Mouse (Mus musculus): ENCODE measurements around the gene Zbtb22. TPM values are rescaled to one million over a fixed set of nuclear protein-coding genes. Genes with fewer than 3 reads are reported as not detected.
A peak's percentile ranks its signal among the peaks of the same experiment; 100 is the strongest.

The Zbtb22 gene
- polyA plus RNA-seq, 1 experiment from 2014 or later: 11.2 TPM

DNA sequence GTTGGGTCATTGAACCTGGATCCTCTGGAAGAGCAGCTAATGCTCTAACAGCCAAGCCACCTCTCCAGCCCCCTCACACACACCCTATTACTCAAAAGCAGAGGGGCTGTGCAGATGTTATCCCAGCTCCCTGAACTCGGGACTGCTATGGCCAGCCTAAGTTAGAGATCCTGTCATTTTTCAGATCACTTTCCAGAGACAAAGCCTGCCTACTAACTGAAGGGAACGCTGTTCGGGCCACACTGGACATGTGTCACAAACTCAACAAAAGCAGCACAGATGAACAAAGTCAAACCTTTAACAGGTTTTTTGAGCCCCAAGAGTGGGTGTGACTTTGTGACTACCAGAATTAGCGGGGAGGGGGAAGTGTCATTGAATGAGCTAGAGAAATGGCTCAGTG, 37.2 kb downstream of the Zbtb22 start:
- peak overlapping the region; percentile 15 for H3K4me3 ChIP-seq (ENCODE audit: low read depth, low read length)
- H3K9ac ChIP-seq (ENCODE audit: low read length): peak overlapping the region; percentile 11; the same call in 1 of the 2 replicates
- peaks cover 43% of the 10 kb centered on the region for H3K4me1 ChIP-seq (ENCODE audit: control insufficient read depth, insufficient read depth, low read length)
- DNase-seq (ENCODE audit: low spot score): no peak
- ATAC-seq (ENCODE audit: insufficient read depth, low FRiP score, low TSS enrichment): no peak
- no peak overlapping the region for H3K27ac ChIP-seq (ENCODE audit: low read depth, low read length)
- no peaks in the 10 kb centered on the region for H3K9me3 ChIP-seq (ENCODE audit: control insufficient read depth, low read length)
- H3K27me3 ChIP-seq (ENCODE audit: control insufficient read depth, insufficient read depth, low read length): no peaks in the 10 kb centered on the region
- peaks cover 8% of the 10 kb centered on the region; the same call in 1 of the 2 replicates for H3K36me3 ChIP-seq (ENCODE audit: control insufficient read depth, insufficient read depth, low read length)
- WGBS: 84% methylated on average over 4 of the region's 4 CpGs
- no peak overlapping the region for H3K4me2 ChIP-seq (ENCODE audit: low read depth)

DNA sequence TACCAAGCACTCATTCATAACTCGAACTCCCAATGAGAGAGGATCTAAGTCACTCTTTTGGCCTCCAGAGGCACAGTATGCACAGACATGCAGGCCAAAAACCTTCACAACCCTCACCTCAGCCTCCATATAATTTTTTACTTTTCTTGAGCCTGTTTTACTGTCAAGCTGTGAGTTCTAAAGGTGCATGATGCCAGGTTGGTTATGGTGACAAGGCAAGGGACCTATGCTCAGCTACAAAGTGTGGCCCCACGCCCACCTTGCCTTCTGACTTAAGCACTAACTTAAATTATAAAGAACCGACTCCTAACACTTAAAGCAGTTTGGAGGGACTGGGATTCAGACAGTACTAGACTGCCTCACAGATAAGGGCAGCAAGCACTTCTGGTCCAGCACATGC, 37.6 kb downstream of the Zbtb22 start:
- H3K27ac ChIP-seq (ENCODE audit: low read depth, low read length): no peak overlapping the region
- H3K9me3 ChIP-seq (ENCODE audit: control insufficient read depth, low read length): no peaks in the 10 kb centered on the region
- 95% methylated on average over 3 of the region's 3 CpGs for WGBS
- no peaks in the 10 kb centered on the region for H3K27me3 ChIP-seq (ENCODE audit: control insufficient read depth, insufficient read depth, low read length)
- ATAC-seq (ENCODE audit: insufficient read depth, low FRiP score, low TSS enrichment): no peak
- no peak for DNase-seq (ENCODE audit: low spot score)
- peaks cover 8% of the 10 kb centered on the region; the same call in 1 of the 2 replicates for H3K36me3 ChIP-seq (ENCODE audit: control insufficient read depth, insufficient read depth, low read length)
- H3K9ac ChIP-seq (ENCODE audit: low read length): peak overlapping the region; percentile 11; the same call in 1 of the 2 replicates
- H3K4me2 ChIP-seq (ENCODE audit: low read depth): peak overlapping the region; percentile 4
- H3K4me3 ChIP-seq (ENCODE audit: low read depth, low read length): peak overlapping the region; percentile 15
- H3K4me1 ChIP-seq (ENCODE audit: control insufficient read depth, insufficient read depth, low read length): peaks cover 43% of the 10 kb centered on the region

GRCm38 (mm10) chr17:33953961-33954565, 38.4 kb downstream of the Zbtb22 start:
- Histone ChIP-seq H3K4me1 (ENCODE audit: control insufficient read depth, insufficient read depth, low read length) (peaks cover 43% of the 10 kb centered on the region), H3K4me3 (ENCODE audit: low read depth, low read length) (peak overlapping the region; percentile 85), H3K27me3 (ENCODE audit: control insufficient read depth, insufficient read depth, low read length) (no peaks in the 10 kb centered on the region), H3K27ac (ENCODE audit: low read depth, low read length) (0 out of 2 replicates have a peak overlapping the region, but pooled peaks have one; percentile 86), H3K36me3 (ENCODE audit: control insufficient read depth, insufficient read depth, low read length) (peaks cover 11% of the 10 kb centered on the region), H3K4me2 (ENCODE audit: low read depth) (peak overlapping the region; percentile 99), H3K9ac (ENCODE audit: low read length) (peak overlapping the region; percentile 99), H3K9me3 (ENCODE audit: control insufficient read depth, low read length) (no peaks in the 10 kb centered on the region)
- DNase-seq (ENCODE audit: low spot score): no peak
- 38% methylated on average over 5 of the region's 5 CpGs for WGBS
- ATAC-seq (ENCODE audit: insufficient read depth, low FRiP score, low TSS enrichment): no peak

GRCm38 (mm10) chr17:33954646-33955554, 39.2 kb downstream of the Zbtb22 start:
- H3K9me3 ChIP-seq (ENCODE audit: control insufficient read depth, low read length): no peaks in the 10 kb centered on the region
- peak overlapping the region; percentile 86 for H3K27ac ChIP-seq (ENCODE audit: low read depth, low read length)
- H3K27me3 ChIP-seq (ENCODE audit: control insufficient read depth, insufficient read depth, low read length): no peaks in the 10 kb centered on the region
- ATAC-seq (ENCODE audit: insufficient read depth, low FRiP score, low TSS enrichment): no peak
- 2% methylated on average over 33 of the region's 33 CpGs for WGBS
- peak overlapping the region; percentile 99 for H3K4me2 ChIP-seq (ENCODE audit: low read depth)
- peaks cover 43% of the 10 kb centered on the region for H3K4me1 ChIP-seq (ENCODE audit: control insufficient read depth, insufficient read depth, low read length)
- peaks cover 16% of the 10 kb centered on the region for H3K36me3 ChIP-seq (ENCODE audit: control insufficient read depth, insufficient read depth, low read length)
- H3K4me3 ChIP-seq (ENCODE audit: low read depth, low read length): peak overlapping the region; percentile 85
- no peak for DNase-seq (ENCODE audit: low spot score)
- H3K9ac ChIP-seq (ENCODE audit: low read length): peak overlapping the region; percentile 99

GRCm38 (mm10) chr17:33955555-33956214, 40.0 kb downstream of the Zbtb22 start, which contains the start of the genes Vps52 and Rps18:
Gene Vps52 (plus strand): TSS chr17:33955812.
Gene Rps18 (minus strand): TSS chr17:33956001.
- Histone ChIP-seq H3K4me2 (ENCODE audit: low read depth) (peak within 1 kb of the TSS; percentile 99), H3K4me1 (ENCODE audit: control insufficient read depth, insufficient read depth, low read length) (peaks cover 37% of the 10 kb centered on the region), H3K27ac (ENCODE audit: low read depth, low read length) (peak within 1 kb of the TSS; percentile 86), H3K9me3 (ENCODE audit: control insufficient read depth, low read length) (no peaks in the 10 kb centered on the region), H3K36me3 (ENCODE audit: control insufficient read depth, insufficient read depth, low read length) (peaks cover 16% of the 10 kb centered on the region), H3K27me3 (ENCODE audit: control insufficient read depth, insufficient read depth, low read length) (no peaks in the 10 kb centered on the region), H3K4me3 (ENCODE audit: low read depth, low read length) (peak within 1 kb of the TSS; percentile 85), H3K9ac (ENCODE audit: low read length) (peak within 1 kb of the TSS; percentile 99)
- DNase-seq (ENCODE audit: low spot score): peak; percentile 93
- under 1% methylated on average over 50 of the region's 50 CpGs for WGBS
- peak; percentile 88 for ATAC-seq (ENCODE audit: insufficient read depth, low FRiP score, low TSS enrichment)

GRCm38 (mm10) chr17:33956336-33956735, 40.6 kb downstream of the Zbtb22 start:
- 8% methylated on average over 10 of the region's 10 CpGs for WGBS
- H3K27ac ChIP-seq (ENCODE audit: low read depth, low read length): peak overlapping the region; percentile 78
- ATAC-seq (ENCODE audit: insufficient read depth, low FRiP score, low TSS enrichment): peak; percentile 8; the same call in 1 of the 2 replicates

GRCm38 (mm10) chr17:33957493-33957892, 41.8 kb downstream of the Zbtb22 start:
- DNase-seq (ENCODE audit: low spot score): no peak
- Histone ChIP-seq H3K9me3 (ENCODE audit: control insufficient read depth, low read length) (no peaks in the 10 kb centered on the region), H3K27me3 (ENCODE audit: control insufficient read depth, insufficient read depth, low read length) (no peaks in the 10 kb centered on the region)

More at GRCm38 (mm10) chr17:33956336-33956735, 40.6 kb downstream of the Zbtb22 start:
- H3K4me3 ChIP-seq (ENCODE audit: low read depth, low read length): peak overlapping the region; percentile 85
- peak overlapping the region; percentile 69 for H3K9ac ChIP-seq (ENCODE audit: low read length)
- peaks cover 32% of the 10 kb centered on the region for H3K4me1 ChIP-seq (ENCODE audit: control insufficient read depth, insufficient read depth, low read length)
- H3K4me2 ChIP-seq (ENCODE audit: low read depth): peak overlapping the region; percentile 83
- peak; percentile 40 for DNase-seq (ENCODE audit: low spot score)
- H3K9me3 ChIP-seq (ENCODE audit: control insufficient read depth, low read length): no peaks in the 10 kb centered on the region
- no peaks in the 10 kb centered on the region for H3K27me3 ChIP-seq (ENCODE audit: control insufficient read depth, insufficient read depth, low read length)
- peaks cover 16% of the 10 kb centered on the region for H3K36me3 ChIP-seq (ENCODE audit: control insufficient read depth, insufficient read depth, low read length)

GRCm38 (mm10) chr17:33958451-33958850, 42.7 kb downstream of the Zbtb22 start:
- Histone ChIP-seq H3K9me3 (ENCODE audit: control insufficient read depth, low read length) (no peaks in the 10 kb centered on the region), H3K4me3 (ENCODE audit: low read depth, low read length) (no peak overlapping the region), H3K4me2 (ENCODE audit: low read depth) (no peak overlapping the region), H3K27me3 (ENCODE audit: control insufficient read depth, insufficient read depth, low read length) (no peaks in the 10 kb centered on the region), H3K27ac (ENCODE audit: low read depth, low read length) (no peak overlapping the region), H3K9ac (ENCODE audit: low read length) (no peak overlapping the region), H3K4me1 (ENCODE audit: control insufficient read depth, insufficient read depth, low read length) (peaks cover 13% of the 10 kb centered on the region), H3K36me3 (ENCODE audit: control insufficient read depth, insufficient read depth, low read length) (peaks cover 11% of the 10 kb centered on the region)
- DNase-seq (ENCODE audit: low spot score) (no peak), ATAC-seq (ENCODE audit: insufficient read depth, low FRiP score, low TSS enrichment) (no peak)
- 95% methylated on average over 11 of the region's 11 CpGs for WGBS

More at GRCm38 (mm10) chr17:33957493-33957892, 41.8 kb downstream of the Zbtb22 start:
- Histone ChIP-seq H3K9ac (ENCODE audit: low read length) (no peak overlapping the region), H3K36me3 (ENCODE audit: control insufficient read depth, insufficient read depth, low read length) (peaks cover 16% of the 10 kb centered on the region), H3K4me3 (ENCODE audit: low read depth, low read length) (no peak overlapping the region), H3K4me1 (ENCODE audit: control insufficient read depth, insufficient read depth, low read length) (peaks cover 22% of the 10 kb centered on the region), H3K4me2 (ENCODE audit: low read depth) (no peak overlapping the region), H3K27ac (ENCODE audit: low read depth, low read length) (no peak overlapping the region)
- no peak for ATAC-seq (ENCODE audit: insufficient read depth, low FRiP score, low TSS enrichment)
- WGBS: 89% methylated on average over 6 of the region's 6 CpGs

Measured in neural tube, embryonic 11.5 days (tissue).